Mouse (Mus musculus) adrenal gland, postnatal 14 days (tissue): Measurements from ENCODE around the gene Ncor1. TPM values are rescaled to one million over a fixed set of nuclear protein-coding genes. Genes with fewer than 3 reads are reported as not detected.

Experiments used
- DNase-seq: peaks from one replicate; pipeline ENCODE4 v3.0.0; 2021; ENCODE audit warnings: mixed read lengths
- total RNA-seq: library from RNA; stranded (reverse); gene quantifications from 2 replicates; pipeline ENCODE4 v1.2.3, GENCODE M21; 2021

Gene Ncor1
- total RNA-seq, 1 experiment from 2014 or later = 197 TPM

GRCm38 (mm10) chr11:62266466-62267214 lies 191.7 kb downstream of the Ncor1 start:
- no peak for DNase-seq

Other genes with a start within 250 kb of the Ncor1 start
- 0.22 TPM in 1 of 2 replicates, not detected in the other for gene Adora2b, start 209.6 kb downstream of the Ncor1 start, total RNA-seq
- gene Zswim7, start 177.2 kb downstream of the Ncor1 start, total RNA-seq = 17.6 and 20.1 TPM in 2 replicates
- gene Ttc19, start 177.1 kb downstream of the Ncor1 start, total RNA-seq = 31.1 and 31.5 TPM in 2 replicates
- 6.9 and 7.7 TPM in 2 replicates for gene Pigl, start 81 bp downstream of the Ncor1 start, total RNA-seq
- 40.5 and 50.7 TPM in 2 replicates for gene Cenpv, start 80.7 kb upstream of the Ncor1 start, total RNA-seq
- 1,185 and 1,189 TPM in 2 replicates for gene Ubb, start 92.6 kb upstream of the Ncor1 start, total RNA-seq
- 3.8 and 5.1 TPM in 2 replicates for gene Trpv2, start 115.9 kb upstream of the Ncor1 start, total RNA-seq
- gene Lrrc75a, start 190.0 kb upstream of the Ncor1 start, total RNA-seq = 28.7 and 31.7 TPM in 2 replicates
- gene Mmgt2, start 190.1 kb upstream of the Ncor1 start, total RNA-seq = 26.6 and 35.7 TPM in 2 replicates